8 mouse cellular contexts compared by ENCODE assay signal in genomic region chr15:101283183-101283910, GRCm38 (mm10). TPM values are rescaled to one million over a fixed set of nuclear protein-coding genes. Genes with fewer than 3 reads are reported as not detected.
DNase-seq lines count a peak whose midpoint lies in the region; ATAC-seq and TF ChIP-seq lines count a peak whose summit lies in the region.

No protein-coding gene starts in this region.

- peak; percentile 42 to 59 for DNase-seq in urinary bladder, postnatal 36 days (ENCODE audit: low spot score in 2 of 2)
- no peak for DNase-seq in urinary bladder, adult 18-20 months (ENCODE audit: low spot score in 2 of 2)
- DNase-seq in cerebellum, postnatal 10 days: peak; percentile 81 to 86
- peak; percentile 37 for DNase-seq in gonadal fat pad, adult 2 months (ENCODE audit: low read depth)
- peak; percentile 66 for DNase-seq in kidney, adult 18-20 months
- DNase-seq in liver, embryonic 13.5 days: peak; percentile 44
- no peak for DNase-seq in ovary, postnatal 10 days (ENCODE audit: low spot score)

- H3K36me3 ChIP-seq in liver, embryonic 13.5 days: peaks cover 22% of the 10 kb centered on the region
- H3K36me3 ChIP-seq in myocyte (ENCODE audit: control insufficient read depth, insufficient read depth): peaks cover 25% of the 10 kb centered on the region

- peaks cover 25% of the 10 kb centered on the region for H3K79me2 ChIP-seq in myocyte (ENCODE audit: control insufficient read depth, insufficient read depth)

- H3K9ac ChIP-seq in liver, embryonic 13.5 days: peak overlapping the region; percentile 89

- H3K27ac ChIP-seq in liver, embryonic 13.5 days: peak overlapping the region; percentile 49

- no peaks in the 10 kb centered on the region for H3K9me3 ChIP-seq in liver, embryonic 13.5 days (replicated peaks)

- peaks cover 28% of the 10 kb centered on the region for H3K4me1 ChIP-seq in liver, embryonic 13.5 days (replicated peaks)

- no peak for TF ChIP-seq POLR2A in myocyte (IDR thresholded peaks at IDR 0.05; ENCODE audit: insufficient read length, low read depth)

- WGBS in liver, embryonic 13.5 days (ENCODE audit: insufficient replicate concordance): 2% methylated on average over 26 of the region's 26 CpGs

- peak overlapping the region; percentile 68 for H3ac ChIP-seq in myocyte (ENCODE audit: control insufficient read depth, insufficient read length)

- H3K27me3 ChIP-seq in liver, embryonic 13.5 days: no peaks in the 10 kb centered on the region
- H3K27me3 ChIP-seq in myocyte (ENCODE audit: control insufficient read depth, insufficient read depth, insufficient read length): no peaks in the 10 kb centered on the region

- H3K4me2 ChIP-seq in liver, embryonic 13.5 days: peak overlapping the region; percentile 88
- H3K4me2 ChIP-seq in myocyte (ENCODE audit: low read depth): peak overlapping the region; percentile 99

- no peak for ATAC-seq in liver, embryonic 13.5 days (ENCODE audit: low read depth)

- H3K4me3 ChIP-seq in liver, embryonic 13.5 days (replicated peaks): peak overlapping the region; percentile 90
- peak overlapping the region; percentile 70 for H3K4me3 ChIP-seq in myocyte

TF ChIP-seq in myocyte, 11 proteins besides CTCF, POLR2A, EP300 and RAD21:
- TF ChIP-seq CEBPB (IDR thresholded peaks at IDR 0.05; ENCODE audit: insufficient read depth, poor library complexity, severe bottlenecking) (no peak), MYOG (IDR thresholded peaks at IDR 0.05; ENCODE audit: control insufficient read depth in 1 of 3, insufficient read depth in 1 of 3, insufficient read length in 2 of 3, low read depth in 2 of 3) (no peak), MYOD1 (IDR thresholded peaks at IDR 0.05; ENCODE audit: control insufficient read depth in 1 of 3, insufficient read length in 2 of 3, low read depth in 2 of 3) (no peak), TCF3 (IDR thresholded peaks at IDR 0.05; ENCODE audit: insufficient read length, low read depth) (no peak), E2F4 (IDR thresholded peaks at IDR 0.05; ENCODE audit: insufficient read depth) (peak; percentile 30), TCF12 (IDR thresholded peaks at IDR 0.05; ENCODE audit: insufficient read depth, poor library complexity, severe bottlenecking) (no peak), MAX (IDR thresholded peaks at IDR 0.05; ENCODE audit: low read depth) (no peak)

RNA-seq across cellular contexts. Expression of gene Atg101, which starts 0.7 kb away (rescaled TPM):
- 36.8 and 42.7 TPM in 2 replicates for polyA plus RNA-seq in gonadal fat pad, adult 2 months (2012; rRNA removed)
- 29.6 and 31.7 TPM in 2 replicates for polyA plus RNA-seq in liver, embryonic 13.5 days (2015; fragmentation: Nextera tagmentation; extraction: Ambion mirVana)
- 110 TPM for polyA plus RNA-seq in myocyte (2012; fragmentation: generic; extraction: Trizol)

RNA-seq across cellular contexts. Expression of gene 6030408B16Rik, which starts 9.7 kb away (rescaled TPM):
- polyA plus RNA-seq in gonadal fat pad, adult 2 months (2012; rRNA removed): 10.3 and 11.5 TPM in 2 replicates
- 0.13 and 0.22 TPM in 2 replicates for polyA plus RNA-seq in liver, embryonic 13.5 days (2015; fragmentation: Nextera tagmentation; extraction: Ambion mirVana)
- polyA plus RNA-seq in myocyte (2012; fragmentation: generic; extraction: Trizol): 0.16 TPM

RNA-seq across cellular contexts. Expression of gene Nr4a1, which starts 29.3 kb away (rescaled TPM):
- 18.2 and 36.9 TPM in 2 replicates for polyA plus RNA-seq in gonadal fat pad, adult 2 months (2012; rRNA removed)
- polyA plus RNA-seq in liver, embryonic 13.5 days (2015; fragmentation: Nextera tagmentation; extraction: Ambion mirVana): 0.43 and 0.56 TPM in 2 replicates
- 15.3 TPM for polyA plus RNA-seq in myocyte (2012; fragmentation: generic; extraction: Trizol)

RNA-seq across cellular contexts. Expression of gene Grasp, which starts 59.4 kb away (rescaled TPM):
- 6.9 and 8.5 TPM in 2 replicates for polyA plus RNA-seq in gonadal fat pad, adult 2 months (2012; rRNA removed)
- 0.29 and 0.44 TPM in 2 replicates for polyA plus RNA-seq in liver, embryonic 13.5 days (2015; fragmentation: Nextera tagmentation; extraction: Ambion mirVana)
- 11.0 TPM for polyA plus RNA-seq in myocyte (2012; fragmentation: generic; extraction: Trizol)

Comparison
In these comparisons a context has a peak if more than half of its experiments do, and no peak if none do; other contexts are left out.
1. DNase-seq: peak in urinary bladder, postnatal 36 days (2 of 2), cerebellum, postnatal 10 days (2 of 2), gonadal fat pad, adult 2 months (single experiment), kidney, adult 18-20 months (single experiment) and liver, embryonic 13.5 days (single experiment); none in urinary bladder, adult 18-20 months (0 of 2) and ovary, postnatal 10 days (single experiment).
2. RNA of gene Nr4a1, which starts 29.3 kb away (polyA plus RNA-seq): 18.2 to 36.9 TPM in gonadal fat pad, adult 2 months and 15.3 TPM in myocyte (single experiment); 0.43 to 0.56 TPM in liver, embryonic 13.5 days; every median in the first group is over 10 times any median in the second.